Mouse (Mus musculus) adrenal gland, adult 18-20 months (tissue): ENCODE results near the gene Pacsin2. TPM values are rescaled to one million over a fixed set of nuclear protein-coding genes. Genes with fewer than 3 reads are reported as not detected.
"Not testable (repeated sequence)": the region's sequence is repeated elsewhere in the genome, so short reads cannot be mapped to it uniquely, and the experiment has no call there.

Experiments used
- DNase-seq, 2 experiments: peaks; one replicate each; pipeline ENCODE4 v3.0.0; 2021 to 2022; ENCODE audit warnings: low spot score in 2 of 2
- total RNA-seq, 2 experiments: library from RNA; stranded (reverse); gene quantifications; 1 replicate in 1 of 2; 2 replicates in 1 of 2; pipeline ENCODE4 v1.2.3; 2021

Pacsin2 gene
- total RNA-seq, 2 experiments from 2014 or later: 88.9 to 94.8 TPM

DNA sequence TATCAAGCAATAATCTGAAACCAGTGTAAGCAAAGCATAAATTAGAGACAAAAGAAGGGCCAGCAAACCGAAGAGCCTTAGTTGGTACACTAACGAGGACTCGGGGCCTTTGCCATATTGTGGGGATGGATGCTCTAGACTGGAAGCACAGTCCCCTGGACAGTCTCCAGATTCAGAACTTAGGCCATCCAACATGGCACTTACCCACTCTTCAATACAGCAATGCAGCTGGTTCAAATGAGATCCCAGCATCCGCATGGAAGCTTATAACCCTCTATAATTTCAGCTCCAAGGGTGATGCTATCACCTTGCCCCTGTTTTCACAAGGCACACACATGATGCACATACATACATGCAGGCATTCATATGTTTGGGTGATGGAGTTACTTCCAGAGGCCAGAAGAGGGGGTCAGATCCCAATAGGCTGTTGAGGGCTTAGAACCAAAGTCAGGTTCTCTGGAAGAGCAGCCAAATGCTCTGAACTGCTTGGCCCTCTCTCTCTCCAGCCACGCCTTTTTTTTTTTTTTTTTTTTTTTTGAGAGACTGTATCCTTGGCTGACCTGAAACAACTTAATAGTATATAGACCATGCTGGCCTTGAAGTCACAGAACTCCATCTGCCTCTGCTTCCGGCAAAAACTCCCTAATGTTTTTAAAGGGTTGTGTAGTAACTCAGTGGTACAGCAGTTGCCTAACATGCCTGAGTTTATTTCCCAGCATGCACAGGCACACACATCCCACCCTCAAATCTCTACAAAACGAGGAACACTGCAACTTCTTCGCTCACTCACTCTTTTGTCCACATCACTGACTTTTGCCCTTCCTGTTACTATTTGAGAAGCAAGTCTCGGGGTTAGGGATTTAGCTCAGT is 36.9 kb downstream of the Pacsin2 start:
- DNase-seq: no peak

GRCm38 (mm10) chr15:83425794-83426193 is 38.6 kb downstream of the Pacsin2 start:
- DNase-seq: no peak

DNA sequence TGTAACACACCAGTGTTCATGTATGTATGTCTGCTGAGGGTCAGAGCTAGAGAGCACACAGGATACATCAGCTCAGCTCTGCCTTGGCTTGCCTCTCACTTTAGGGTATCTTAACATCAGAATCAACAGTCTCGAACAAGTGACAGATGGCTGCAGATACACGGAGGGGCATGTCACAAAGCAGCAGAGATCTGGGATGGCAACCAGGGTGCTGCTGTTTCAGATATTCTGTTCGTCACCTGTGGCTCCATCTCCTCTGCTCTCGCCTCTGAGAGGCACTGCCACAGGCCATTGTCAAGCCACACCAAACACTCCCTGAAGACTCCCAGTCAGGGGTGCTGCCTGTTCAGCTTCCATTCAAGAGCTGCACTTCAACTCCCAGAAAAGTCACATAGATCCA is 39.1 kb downstream of the Pacsin2 start:
- no peak for DNase-seq

DNA sequence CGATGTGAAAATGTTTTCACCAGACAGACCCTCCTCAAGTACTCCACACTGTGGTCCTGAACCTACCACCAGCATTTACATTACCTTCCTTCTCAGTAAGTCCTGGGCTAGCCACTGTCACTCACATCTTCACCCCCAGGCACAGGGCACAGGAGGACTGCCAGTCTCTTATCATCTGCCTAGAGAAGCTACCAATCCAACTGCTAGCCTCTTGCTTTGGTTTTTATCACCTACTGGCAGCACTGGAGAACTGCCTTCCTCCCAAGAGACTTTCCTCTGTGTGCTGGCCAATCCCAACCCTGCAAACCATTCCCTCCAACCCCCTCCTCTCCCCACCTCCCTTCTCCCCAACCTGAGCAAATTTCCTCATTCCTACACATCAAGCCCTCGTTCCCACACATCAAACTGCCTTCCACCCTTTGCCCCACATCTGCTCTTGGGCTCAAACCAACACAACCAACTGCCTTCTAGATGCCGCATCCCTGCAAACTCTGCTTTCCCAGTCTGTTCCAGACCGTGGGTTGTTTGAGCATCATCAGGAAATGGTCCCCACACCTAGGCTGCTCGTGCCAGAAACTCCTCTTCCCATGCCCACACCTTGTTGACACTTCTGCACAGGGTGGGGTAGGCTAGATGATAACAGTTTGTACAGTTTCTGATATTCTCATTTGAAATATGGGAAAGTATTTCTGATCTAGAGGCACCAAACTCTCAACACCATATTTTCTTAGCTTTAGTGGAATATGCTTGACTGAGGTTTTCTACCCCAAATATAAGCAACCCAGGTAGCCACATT is 40.6 kb downstream of the Pacsin2 start:
- DNase-seq: no peak

DNA sequence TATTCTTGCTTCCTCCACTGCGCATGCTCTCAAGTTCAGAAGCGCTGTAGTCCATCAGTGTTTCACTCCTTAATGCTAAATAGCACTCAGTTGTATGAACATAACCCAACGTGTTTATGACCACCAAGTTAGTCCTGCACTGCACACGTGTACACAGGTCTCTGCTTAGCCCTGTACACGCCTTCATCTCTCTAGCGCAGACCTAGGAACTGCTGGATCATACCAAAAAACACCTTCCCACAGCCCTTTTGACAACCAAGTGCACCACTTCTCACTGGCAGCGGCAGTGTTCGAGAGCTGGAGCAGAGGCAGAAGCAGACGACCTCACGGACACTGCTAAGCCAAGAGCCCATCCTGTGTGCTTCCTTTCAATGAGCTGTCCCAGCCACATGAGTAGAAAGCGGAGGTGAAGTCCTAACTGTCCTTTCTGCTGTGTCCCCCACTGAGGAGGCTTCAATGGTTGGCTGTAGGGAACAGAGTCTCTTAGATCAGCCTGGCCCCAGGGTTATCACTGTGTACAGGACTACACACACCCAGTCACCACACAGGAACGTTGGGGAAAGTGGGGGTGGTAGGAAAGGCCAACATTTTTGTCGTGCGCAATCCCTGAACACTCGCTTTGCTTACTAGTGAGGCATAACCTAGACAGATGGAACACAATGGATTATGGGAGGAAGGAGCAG is 42.0 kb downstream of the Pacsin2 start:
- no peak for DNase-seq

GRCm38 (mm10) chr15:83419562-83419961 is 44.8 kb downstream of the Pacsin2 start:
- no peak for DNase-seq

- no peak for DNase-seq
Observed at GRCm38 (mm10) chr15:83418685-83419084, 45.7 kb downstream of the Pacsin2 start.

DNA sequence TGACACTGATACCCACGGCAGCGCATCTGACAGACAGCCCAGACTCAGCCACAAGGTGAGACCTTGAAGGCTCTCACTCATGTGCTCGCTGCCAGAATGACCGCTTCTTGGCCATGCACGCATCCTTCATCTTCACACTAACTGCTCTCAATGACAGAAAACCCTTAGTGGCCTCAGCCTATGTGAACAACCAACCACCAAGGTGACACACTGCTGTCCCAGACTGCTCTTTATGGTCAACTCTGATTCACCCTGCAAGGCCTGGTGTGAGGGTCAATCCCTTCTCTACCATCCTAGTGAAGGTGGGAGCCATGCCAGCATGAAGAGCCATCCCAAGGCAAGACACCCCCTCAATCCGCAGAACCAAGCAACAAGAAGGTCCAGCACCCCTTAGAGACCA is 46.5 kb downstream of the Pacsin2 start:
- DNase-seq: no peak

GRCm38 (mm10) chr15:83417407-83417806 is 47.0 kb downstream of the Pacsin2 start:
- no peak for DNase-seq

DNA sequence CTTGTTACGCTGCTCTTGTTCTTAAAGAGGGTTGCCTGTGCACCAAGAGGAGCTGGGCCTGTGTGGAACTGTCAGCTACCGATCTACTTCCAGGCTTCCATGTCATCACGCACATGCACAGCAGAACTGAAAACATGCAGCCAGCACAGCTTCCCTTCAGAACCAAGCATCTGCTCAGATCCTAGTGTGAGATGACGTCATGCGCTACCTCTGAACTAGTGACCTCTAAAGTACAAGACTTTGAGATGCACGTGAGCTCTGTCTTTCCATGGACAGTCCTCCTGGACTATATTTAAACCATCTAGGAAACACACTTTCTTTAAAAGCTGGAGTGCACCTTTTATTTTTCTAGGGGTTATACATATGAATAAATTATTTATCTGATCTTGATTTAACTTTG is 49.0 kb downstream of the Pacsin2 start:
- DNase-seq: no peak

DNA sequence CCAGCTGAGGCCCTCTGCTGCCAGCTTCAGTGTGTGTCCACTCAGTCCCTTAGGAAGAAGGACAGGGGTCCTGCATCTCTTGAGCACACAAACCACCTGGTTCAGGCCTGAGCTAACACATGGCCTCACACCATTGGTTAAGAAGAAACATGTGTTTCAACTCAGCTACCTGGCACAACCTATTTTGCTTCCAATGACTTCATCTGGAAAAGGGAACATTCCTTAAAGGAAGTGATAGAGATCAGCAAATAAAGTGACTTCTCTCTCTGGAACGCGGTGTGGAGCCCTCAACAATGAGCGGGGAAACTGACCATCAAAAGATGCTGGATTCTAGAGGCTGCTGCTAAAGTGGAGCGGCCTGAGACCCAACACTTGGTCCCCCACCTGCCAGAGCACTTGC is 52.8 kb downstream of the Pacsin2 start:
- DNase-seq: no peak

- DNase-seq: no peak
Observed at GRCm38 (mm10) chr15:83410735-83411134, 53.7 kb downstream of the Pacsin2 start.

- DNase-seq: no peak
Observed at GRCm38 (mm10) chr15:83410270-83410669, 54.1 kb downstream of the Pacsin2 start.

DNA sequence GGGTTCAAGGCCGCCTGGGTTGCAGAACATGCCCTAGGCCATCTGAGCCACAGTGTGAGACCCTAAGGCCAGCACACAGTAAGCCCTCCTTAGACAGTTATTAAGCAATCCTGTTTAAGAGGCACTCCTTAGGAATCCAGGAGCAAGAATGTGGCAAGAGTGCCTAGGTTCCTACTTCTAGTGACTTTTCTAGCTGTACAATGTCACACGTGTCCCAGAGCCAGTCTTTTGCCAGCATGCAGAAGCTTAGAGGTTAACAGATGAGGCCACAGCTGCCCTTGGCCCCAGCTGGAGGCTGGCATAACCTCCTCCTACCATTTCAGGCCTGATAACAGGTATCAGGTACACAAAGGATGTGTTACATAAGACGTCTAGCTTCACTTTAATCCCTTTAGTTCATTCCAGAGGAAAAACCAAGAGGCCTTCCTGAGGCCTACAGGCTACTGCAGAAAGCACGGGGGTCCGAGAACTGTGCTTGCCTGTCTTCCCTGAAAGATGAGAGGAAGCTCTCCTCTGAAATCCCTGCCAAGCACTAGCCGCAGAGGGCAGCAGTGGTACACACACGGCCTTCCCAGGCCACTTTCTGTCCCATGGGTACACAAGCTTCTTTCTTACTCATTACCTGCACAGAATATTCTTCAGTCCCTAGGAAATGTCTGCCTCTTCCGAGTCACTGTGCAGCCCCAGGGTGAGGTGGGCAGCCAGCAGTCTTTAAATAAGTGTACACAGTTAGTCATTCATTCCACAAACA is 55.5 kb downstream of the Pacsin2 start:
- DNase-seq: no peak

GRCm38 (mm10) chr15:83408216-83408615 is 56.2 kb downstream of the Pacsin2 start:
- no peak for DNase-seq

DNA sequence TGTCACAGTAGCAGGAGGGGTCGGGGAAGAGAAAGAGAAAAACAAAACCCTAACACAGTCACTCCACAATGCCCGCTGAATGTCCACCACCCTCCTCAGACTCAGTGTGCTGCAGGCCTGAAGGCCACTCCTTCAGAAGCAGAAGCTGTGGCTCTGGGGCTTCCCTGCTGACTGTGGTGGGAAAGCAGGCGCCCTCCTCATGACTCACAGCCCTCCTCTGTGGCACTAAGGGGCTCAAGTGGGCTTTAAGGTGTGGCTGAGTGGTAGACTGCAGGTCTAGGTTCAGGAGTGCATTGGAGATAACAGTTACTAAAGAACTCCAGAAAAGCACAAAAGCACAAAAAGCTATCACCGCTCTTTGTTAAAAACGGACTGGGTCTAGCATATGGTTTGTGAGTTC is 56.9 kb downstream of the Pacsin2 start:
- DNase-seq: no peak

GRCm38 (mm10) chr15:83405866-83406265 is 58.5 kb downstream of the Pacsin2 start:
- DNase-seq: not testable (repeated sequence)

DNA sequence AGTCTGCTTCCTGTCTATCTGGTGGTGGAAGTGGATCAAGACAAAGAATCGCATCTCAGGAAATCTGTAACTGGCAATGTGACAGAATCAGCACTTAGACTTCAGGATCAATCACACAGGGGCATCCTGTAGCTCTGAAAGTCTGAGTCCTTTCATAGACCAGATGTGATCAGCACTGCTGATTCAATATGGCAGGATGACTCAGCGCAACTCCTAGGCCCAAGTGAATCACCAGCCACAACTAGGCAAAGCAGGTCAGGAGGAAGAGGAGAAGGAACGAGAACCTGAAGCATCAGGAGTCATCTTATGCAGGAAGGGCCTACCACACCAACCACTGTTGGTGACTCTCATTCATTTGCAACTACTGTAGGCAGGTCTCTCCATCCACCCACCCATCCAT is 60.4 kb downstream of the Pacsin2 start:
- no peak for DNase-seq

DNA sequence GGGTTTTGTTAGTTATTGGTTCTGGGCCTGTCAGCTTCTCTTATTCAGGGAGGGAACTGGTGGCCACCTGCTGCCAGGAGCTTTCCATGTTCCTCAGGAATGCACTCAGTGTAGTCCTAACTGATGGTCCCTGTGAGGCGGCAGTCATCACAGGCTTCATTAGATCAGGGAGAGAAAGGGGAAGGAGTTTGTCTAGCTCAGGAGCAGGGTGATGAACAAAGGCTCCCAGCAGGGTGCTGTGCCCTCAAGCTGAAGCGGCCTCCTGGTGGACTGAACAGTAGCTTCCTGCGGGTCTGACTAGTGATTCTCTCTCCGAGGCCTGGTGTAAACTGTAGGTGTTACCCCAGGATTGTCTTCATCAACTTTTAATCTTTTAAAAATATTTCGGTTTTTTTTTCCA is 61.4 kb downstream of the Pacsin2 start:
- DNase-seq: no peak

- no peak for DNase-seq
Observed at GRCm38 (mm10) chr15:83392722-83393121, 71.7 kb downstream of the Pacsin2 start.

DNA sequence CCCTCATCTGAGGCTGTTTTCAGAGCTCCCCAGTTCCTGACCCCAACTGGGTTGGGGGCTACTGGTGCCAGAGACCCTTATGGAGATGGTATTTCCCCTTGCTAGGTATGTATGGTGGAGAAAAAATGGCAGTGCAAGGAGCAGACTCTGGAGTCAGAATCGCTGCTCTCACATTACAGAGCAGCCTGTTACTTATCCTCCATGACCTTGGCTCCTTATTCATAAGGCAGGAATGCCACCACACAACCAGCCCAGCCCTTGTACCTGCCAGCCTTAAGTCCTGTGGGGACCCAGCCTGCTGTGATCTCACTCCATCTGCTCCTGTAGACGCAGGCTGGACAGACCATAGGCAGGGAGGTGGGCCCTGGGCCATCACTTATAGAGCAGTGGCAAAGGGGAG is 76.5 kb downstream of the Pacsin2 start:
- no peak for DNase-seq
